Comparison of ENCODE assay signal across 14 mouse cellular contexts in the genomic region with DNA sequence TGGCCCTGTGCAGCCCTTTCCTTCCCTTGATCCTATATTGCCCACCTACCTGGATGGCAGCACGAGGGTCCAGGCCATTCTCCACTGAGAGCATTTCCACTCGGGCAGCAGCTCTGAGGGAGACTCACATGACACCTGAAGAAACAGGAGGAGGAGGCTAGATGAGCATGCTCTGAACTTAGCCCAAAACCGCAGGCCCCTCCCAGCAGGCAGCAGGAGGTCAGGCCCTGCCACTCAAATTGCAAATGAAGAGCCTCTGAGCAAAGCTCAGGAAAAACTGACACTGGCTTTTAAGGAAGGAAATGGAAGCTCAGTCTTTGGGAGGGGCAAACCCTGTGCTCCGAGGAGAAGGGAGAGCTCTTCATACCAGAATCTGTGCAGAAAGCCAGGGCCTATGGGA. TPM values are rescaled to one million over a fixed set of nuclear protein-coding genes. Genes with fewer than 3 reads are reported as not detected.
DNase-seq lines count a peak whose midpoint lies in the region; ATAC-seq and TF ChIP-seq lines count a peak whose summit lies in the region.
"Had no signal": no experiment of that assay in that cellular context is flagged by ENCODE, and none has a peak within 500 bp of the region (broad histone marks: within the 10 kb centered on the region; RNA-seq: fewer than 3 reads in every experiment).

No protein-coding gene starts in this region.

- peak overlapping the region; percentile 99 for H3K27ac ChIP-seq in bone marrow macrophage, adult 2 months (ENCODE audit: insufficient read depth, low read depth, low read length)
- H3K27ac ChIP-seq: embryonic facial prominence, embryonic 13.5 days; forebrain, embryonic 12.5 days; liver, embryonic 13.5 days had no signal

- peak overlapping the region; percentile 79 for H3K4me3 ChIP-seq in bone marrow macrophage, adult 2 months (ENCODE audit: insufficient read depth, low read length)
- H3K4me3 ChIP-seq: embryonic facial prominence, embryonic 13.5 days; forebrain, embryonic 12.5 days; liver, embryonic 13.5 days; myocyte had no signal

- peak; percentile 68 for ATAC-seq in megakaryocyte, adult 5-6 weeks (ENCODE audit: poor library complexity, severe bottlenecking)

- TF ChIP-seq POLR2A in bone marrow macrophage, adult 2 months (IDR thresholded peaks at IDR 0.05; ENCODE audit: borderline replicate concordance, low read depth, low read length) = no peak

- H3K4me1 ChIP-seq in bone marrow macrophage, adult 2 months (ENCODE audit: control insufficient read depth, insufficient read depth, low read length) = peaks cover 41% of the 10 kb centered on the region

- no peak for TF ChIP-seq CTCF in bone marrow macrophage, adult 2 months (IDR thresholded peaks at IDR 0.05; ENCODE audit: low read depth, low read length)

- peak; percentile 42 to 50 for DNase-seq in lung, adult 18-20 months
- no peak for DNase-seq in lung, postnatal 25 days (ENCODE audit: low spot score)
- DNase-seq in ES-CJ7 (ENCODE audit: low read depth, low spot score) = peak; percentile 92
- no peak for DNase-seq in cerebellum, postnatal 10 days
- no peak for DNase-seq in frontal cortex, postnatal 10 days (ENCODE audit: low spot score in 2 of 2)
- DNase-seq: adrenal gland, postnatal 14 days; cerebellum, postnatal 36 days; heart, postnatal 4 days; liver, embryonic 13.5 days had no signal

RNA-seq across cellular contexts. Expression of a gene that starts 8.7 kb away (rescaled TPM):
- 65.5 and 75.0 TPM in 2 replicates for polyA plus RNA-seq in bone marrow macrophage, adult 2 months (2012; ENCODE audit: insufficient read depth, insufficient read length, missing spikeins)
- total RNA-seq in megakaryocyte, adult 5-6 weeks (2015) = 28.4 and 29.4 TPM in 2 replicates
- total RNA-seq in megakaryocyte, adult 5-6 weeks (2017) = 8.3 and 12.7 TPM in 2 replicates

RNA-seq across cellular contexts. Expression of a gene that starts 40.3 kb away (rescaled TPM):
- 23.8 and 24.6 TPM in 2 replicates for polyA plus RNA-seq in bone marrow macrophage, adult 2 months (2012; ENCODE audit: insufficient read depth, insufficient read length, missing spikeins)
- total RNA-seq in megakaryocyte, adult 5-6 weeks (2015) = 20.1 and 20.5 TPM in 2 replicates
- 20.1 and 21.9 TPM in 2 replicates for total RNA-seq in megakaryocyte, adult 5-6 weeks (2017)

Comparison
In these comparisons a context has a peak if more than half of its experiments do, and no peak if none do; other contexts are left out.
1. DNase-seq: peak in lung, adult 18-20 months (2 of 2) and ES-CJ7 (single experiment); none in lung, postnatal 25 days (single experiment), cerebellum, postnatal 10 days (0 of 2) and frontal cortex, postnatal 10 days (0 of 2).